Mouse (Mus musculus) common myeloid progenitor, adult 5-6 weeks (primary cell): ENCODE measurements around the gene Riok2. TPM values are rescaled to one million over a fixed set of nuclear protein-coding genes. Genes with fewer than 3 reads are reported as not detected.

Source experiments
- total RNA-seq: library from RNA; stranded (forward); fragments of 200-1000, 187-1606 nt; gene quantifications from 2 replicates; pipeline ENCODE4 v1.2.3, GENCODE M21; 2017

The Riok2 gene
- total RNA-seq, 1 experiment from 2014 or later, result 80.5 TPM

Other genes with a start within 250 kb of the Riok2 start
- not detected in 2 replicates for gene Lix1, start 28.4 kb downstream of the Riok2 start, total RNA-seq